Mouse (Mus musculus) T-helper 2 cell (primary cell): ENCODE results near the gene Ammecr1.

ENCODE experiments used
- in situ Hi-C: fragments of 300-600 bp; cut with MboI, MseI; formaldehyde crosslinking; loops from one replicate; pipeline ENCODE4 v1.15.1; 2025; ENCODE audit warnings: high pct_unique_total_duplicates

Gene Ammecr1

GRCm38 (mm10) chrX:142966008-142966966, at the start of gene Ammecr1:
Ammecr1 (minus strand) TSS chrX:142966728.
- in situ Hi-C loops, result no loop called here

DNA sequence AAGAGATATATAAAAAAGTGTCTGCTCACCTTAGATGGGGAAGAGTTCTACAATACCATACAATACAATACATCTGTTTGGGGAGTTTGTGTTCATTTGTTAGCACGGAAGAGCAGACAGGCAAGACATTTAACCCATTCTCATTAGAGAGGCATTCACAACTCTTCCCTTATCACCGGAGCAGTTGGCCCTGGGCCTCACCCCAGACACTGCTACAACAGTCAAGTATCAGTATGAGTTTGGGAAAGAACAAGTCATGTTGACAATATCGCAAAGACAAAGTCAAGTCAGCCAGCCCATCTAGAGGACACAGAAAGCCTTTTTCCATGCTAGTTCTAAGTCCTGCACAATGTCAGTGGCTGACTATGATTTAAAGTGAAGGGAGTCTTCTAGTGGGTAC, 47.6 kb upstream of the Ammecr1 start:
- in situ Hi-C loops, result loop anchor here (10.0 kb wide), 1 partner anchor 631 kb away; no protein-coding TSS in a partner anchor

DNA sequence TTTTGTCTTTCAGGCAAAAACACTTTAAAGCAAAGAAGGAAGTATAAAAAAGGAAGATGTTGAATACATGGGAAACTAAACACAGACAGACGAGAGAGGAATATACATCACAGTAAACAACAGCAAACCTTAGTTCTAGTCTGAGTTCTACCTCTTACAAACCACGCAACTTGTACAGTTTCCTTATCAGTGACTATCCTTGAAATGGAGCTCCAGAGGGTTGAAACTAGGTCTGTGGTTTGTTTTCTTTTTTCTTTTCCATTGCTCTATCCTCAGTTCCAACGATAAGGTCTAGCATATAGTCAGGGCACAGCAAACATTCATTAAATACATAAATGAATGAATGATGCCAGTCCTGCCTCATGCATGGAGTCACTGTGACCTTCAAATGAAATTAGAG, 45.8 kb upstream of the Ammecr1 start:
- in situ Hi-C loops, result loop anchor here (10.0 kb wide), 1 partner anchor 632 kb away; no protein-coding TSS in a partner anchor

GRCm38 (mm10) chrX:143011865-143012264, 45.3 kb upstream of the Ammecr1 start:
- in situ Hi-C loops, result loop anchor here (10.0 kb wide), 1 partner anchor 633 kb away; no protein-coding TSS in a partner anchor

GRCm38 (mm10) chrX:143004131-143004846, 37.8 kb upstream of the Ammecr1 start:
- in situ Hi-C loops, result no loop called here

DNA sequence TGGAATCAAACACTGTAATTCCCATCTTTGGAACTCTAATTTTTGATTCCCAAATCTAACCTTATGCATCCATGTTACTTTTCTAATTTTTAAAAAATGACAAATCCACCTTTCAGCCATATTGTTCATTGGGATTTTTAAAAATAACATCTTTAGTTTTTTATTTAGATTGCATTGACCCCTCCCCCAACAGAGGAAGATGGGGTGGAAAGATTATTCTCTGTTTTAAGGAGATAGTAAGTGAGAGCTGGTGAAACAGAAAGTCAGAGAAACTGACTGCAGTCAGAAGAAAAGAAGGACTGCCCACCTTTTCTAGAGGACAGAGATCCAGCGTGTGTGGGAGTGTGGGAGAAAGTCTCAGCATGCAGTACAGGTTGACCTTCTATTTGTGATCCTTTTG, 30.7 kb upstream of the Ammecr1 start:
- in situ Hi-C loops, result no loop called here

GRCm38 (mm10) chrX:142994514-142994913, 28.0 kb upstream of the Ammecr1 start:
- in situ Hi-C loops, result no loop called here

GRCm38 (mm10) chrX:142984170-142984569, 17.6 kb upstream of the Ammecr1 start:
- in situ Hi-C loops, result no loop called here

GRCm38 (mm10) chrX:142983638-142984037, 17.1 kb upstream of the Ammecr1 start:
- in situ Hi-C loops, result no loop called here

DNA sequence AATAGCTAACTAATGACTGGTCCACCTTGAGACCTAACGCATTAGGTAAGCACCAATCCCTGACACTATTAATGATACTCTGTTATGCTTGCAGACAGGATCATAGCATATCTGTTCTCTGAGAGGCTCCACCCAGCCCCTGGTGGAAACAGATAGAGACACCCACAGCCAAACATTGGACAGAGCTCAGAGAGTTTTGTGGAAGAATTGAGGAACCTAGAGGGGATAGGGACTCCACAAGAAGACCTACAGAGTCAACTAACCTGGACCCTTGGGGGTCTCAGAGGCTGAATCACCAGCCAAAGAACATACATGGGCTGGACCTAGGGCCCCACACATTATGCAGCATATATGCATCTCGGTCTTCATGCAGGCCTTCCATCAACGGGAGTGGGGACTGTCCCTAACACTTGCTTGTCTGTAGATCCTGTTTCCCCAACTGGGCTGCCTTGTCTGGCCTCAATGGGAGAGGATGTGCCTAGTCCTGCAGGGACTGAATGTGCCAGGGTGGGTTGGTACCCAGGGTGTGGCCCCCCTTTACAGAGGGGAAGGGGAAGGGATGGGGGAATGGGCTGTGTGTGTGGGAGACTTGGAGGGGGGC, 15.1 kb upstream of the Ammecr1 start:
- in situ Hi-C loops, result no loop called here

DNA sequence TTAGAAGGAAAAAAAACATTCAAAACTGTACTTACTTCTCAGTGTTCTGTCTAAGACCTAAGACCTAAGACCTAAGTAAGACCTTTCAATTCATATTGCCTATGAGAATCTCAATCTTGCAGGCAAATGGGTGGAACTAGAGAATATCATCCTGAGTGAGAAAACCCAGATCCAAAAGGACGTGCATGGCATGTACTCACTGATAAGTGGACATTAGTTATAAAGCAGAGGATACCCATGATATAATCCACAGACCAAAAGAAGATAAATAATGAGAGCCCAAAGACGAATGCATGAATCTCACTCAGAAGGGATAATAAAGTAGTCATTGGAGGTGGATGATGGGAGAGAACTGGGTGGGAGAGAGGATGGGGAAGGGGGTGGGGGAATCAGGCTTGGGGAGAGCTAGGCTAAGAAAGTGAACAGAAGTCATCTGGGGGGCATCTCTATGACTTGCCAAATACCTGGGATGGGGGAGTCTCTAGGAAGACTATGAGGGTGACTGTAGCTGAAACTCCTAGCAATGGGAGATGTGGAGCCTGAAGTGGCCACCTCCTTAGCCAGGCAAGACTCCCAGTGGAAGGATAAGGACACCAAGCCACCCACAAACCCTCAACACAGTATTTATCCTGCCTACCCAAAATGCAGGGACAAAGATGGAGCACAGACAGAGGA, 14.5 kb upstream of the Ammecr1 start:
- in situ Hi-C loops, result no loop called here

DNA sequence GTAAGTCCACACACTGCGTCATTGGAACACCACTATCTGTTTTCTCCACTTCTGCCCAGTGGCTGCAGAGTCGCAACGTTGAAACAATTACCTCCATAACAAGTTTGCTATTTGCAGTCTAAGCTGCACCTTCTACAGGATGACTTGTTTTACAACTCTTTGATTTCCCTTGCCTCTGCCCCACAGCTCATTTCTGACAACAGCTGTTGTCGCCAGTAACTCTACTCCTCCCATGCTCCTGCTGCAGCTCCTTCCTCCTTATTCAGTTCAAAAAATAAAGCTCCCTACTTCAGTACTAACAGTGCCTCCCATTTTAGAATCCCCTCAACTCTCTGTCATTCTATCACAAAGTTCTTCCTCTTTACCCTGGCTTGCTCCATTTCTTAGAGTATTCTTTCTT, 12.7 kb upstream of the Ammecr1 start:
- in situ Hi-C loops, result no loop called here

DNA sequence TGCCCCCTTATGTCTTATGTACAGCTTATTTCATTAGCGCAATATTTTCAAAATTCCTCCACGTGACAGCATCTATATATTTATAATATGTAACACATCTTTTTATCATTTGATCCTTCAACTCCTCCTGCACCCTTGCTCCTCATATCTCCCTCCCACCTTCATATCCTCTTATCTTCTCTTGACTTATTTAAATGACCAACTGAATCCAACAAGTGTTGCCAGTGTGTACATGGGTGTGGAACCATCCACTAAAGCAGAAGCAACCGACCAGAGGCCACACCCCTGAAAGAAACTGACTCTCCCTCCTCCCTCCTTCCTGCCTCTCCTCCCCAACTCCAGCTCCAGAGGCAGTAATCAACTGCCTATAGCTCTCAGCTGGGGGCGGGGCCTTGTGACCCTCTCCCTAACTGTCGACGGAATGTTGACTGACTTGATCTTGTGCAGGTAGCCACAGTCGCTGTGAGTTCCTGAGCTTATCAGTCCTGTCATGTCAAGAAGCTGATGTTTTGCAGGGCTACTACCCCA, 6.0 kb upstream of the Ammecr1 start:
- in situ Hi-C loops, result no loop called here

DNA sequence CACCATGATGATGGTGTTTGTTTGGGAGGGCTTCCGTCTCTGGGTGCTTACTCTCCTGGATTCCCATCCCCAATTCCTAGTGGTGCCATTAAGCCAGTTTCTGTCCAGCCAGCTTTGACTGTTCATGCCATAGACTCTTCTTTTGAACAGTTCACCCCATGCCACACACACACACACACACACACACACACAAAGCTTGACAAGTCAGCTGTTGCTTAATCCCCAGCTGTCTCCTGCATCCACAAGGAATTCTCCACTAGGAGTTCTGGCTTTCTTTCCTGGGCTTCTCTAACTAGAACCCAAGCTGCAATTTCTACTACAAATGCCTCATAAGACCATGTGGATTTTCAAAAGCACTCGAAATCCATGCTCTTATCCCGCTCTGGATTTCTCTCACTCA, 5.2 kb upstream of the Ammecr1 start:
- in situ Hi-C loops, result no loop called here

- in situ Hi-C loops, result no loop called here
Observed at GRCm38 (mm10) chrX:142967067-142967466, 539 bp upstream of the Ammecr1 start.

- in situ Hi-C loops, result no loop called here
Observed at GRCm38 (mm10) chrX:142965236-142966007, 1.1 kb downstream of the Ammecr1 start.

- in situ Hi-C loops, result no loop called here
Observed at GRCm38 (mm10) chrX:142960434-142960833, 6.1 kb downstream of the Ammecr1 start.

GRCm38 (mm10) chrX:142959674-142960307, 6.7 kb downstream of the Ammecr1 start:
- in situ Hi-C loops, result loop anchor here (5.0 kb wide), 1 partner anchor 98 kb away; no protein-coding TSS in a partner anchor

DNA sequence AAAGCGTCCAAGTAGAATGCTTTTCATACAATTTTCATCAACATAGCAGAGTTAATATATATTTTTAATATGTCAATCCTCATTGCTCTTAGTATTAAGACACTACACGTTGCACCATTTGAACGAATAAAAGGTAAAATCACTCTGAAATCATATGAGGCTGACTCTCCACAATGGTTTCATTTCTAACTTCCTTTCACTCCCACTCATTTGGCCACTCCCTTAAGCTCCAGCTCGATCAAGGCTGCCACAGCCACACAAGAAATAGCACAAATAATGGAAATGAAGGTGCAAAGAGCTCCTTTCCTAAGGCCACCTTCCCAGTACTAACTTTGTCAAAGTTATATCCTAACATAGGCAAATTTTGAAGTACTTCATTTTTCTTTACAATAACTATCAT, 38.1 kb downstream of the Ammecr1 start:
- in situ Hi-C loops, result no loop called here

DNA sequence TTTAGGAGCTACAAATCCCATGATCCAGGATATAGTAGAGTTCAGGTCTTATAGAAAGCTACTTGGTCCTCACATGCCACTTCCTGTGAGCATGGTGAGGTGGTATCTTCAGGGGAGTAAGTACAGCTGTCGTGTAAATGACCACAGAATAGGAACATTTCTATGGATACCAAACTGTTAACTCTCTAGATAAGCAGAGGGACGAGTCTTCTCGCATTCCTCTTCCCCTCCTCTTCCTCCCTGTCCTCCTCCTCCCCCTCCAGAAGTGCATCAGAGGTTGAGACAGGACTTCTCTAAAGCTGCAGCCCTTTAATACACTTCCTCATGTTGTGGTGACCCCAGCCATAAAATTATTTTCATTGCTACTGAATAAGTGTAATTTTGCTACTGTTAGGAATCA, 49.1 kb downstream of the Ammecr1 start:
- in situ Hi-C loops, result no loop called here
